Mouse (Mus musculus) thymus, postnatal 4 days (tissue): ENCODE data around the gene Parn.
"Not testable (repeated sequence)": the region's sequence is repeated elsewhere in the genome, so short reads cannot be mapped to it uniquely, and the experiment has no call there.

Experiments used
- DNase-seq: peaks from one replicate; pipeline ENCODE4 v3.0.0; 2021

Parn gene

DNA sequence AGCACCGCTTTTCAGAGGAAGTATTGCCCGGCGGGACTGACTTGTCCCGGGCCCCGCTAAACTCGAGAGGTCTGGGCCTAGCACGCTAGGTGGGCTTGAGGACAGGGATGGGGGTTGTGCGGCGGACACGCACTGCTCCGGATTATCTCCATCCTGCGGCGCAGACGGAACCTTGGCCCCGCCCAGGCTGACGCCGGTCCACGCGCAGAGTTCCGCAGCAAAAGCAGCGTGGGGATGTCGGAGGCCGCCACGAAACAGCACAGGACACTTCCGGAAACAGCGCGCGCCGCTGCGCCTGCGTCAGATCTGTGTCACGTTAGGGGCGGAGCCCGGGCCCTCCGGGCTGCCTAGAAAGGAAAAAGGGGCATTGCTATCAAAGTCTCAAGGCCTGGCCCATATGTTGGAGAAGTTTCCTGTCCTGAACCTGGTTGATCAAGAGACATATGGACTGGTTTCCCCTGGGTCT is at the start of gene Parn:
Gene Parn, minus strand, starts transcription at position 293 of the 466 bp plus-strand sequence.
- peak; percentile 96 for DNase-seq

DNA sequence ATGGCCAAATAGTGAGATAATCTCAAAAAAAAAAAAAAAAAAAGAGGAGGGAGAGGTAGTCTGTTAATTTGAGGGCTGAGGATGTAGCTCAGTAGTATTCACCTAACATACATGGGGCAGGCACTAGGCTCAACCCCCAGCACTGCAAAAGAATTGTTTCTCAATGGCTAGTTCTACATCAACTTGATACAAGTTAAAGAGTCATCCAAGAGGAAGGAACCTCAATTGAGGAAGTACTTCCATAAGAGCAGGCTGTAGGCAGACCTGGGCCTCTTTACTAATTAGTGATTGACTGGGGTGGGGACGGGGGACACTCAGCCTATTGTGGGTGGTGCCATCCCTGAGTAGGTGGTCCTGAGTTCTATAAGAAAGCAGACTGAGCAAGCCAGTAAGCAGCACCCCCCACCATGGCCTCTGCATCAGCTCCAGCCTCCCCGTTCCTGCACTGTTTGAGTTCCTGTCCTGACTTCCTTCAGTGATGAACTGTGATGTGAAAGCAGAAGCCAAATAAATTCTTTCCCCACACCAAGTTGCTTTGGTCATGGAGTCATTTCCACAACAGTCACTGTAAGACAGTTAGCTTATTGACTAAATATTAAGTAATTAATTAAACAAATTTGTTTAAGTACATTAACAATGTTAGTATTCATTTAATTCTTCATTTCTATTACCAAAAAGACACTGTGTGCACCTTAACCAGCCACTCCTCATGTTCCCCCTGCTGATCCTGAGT is 49.0 kb upstream of the Parn start:
- no peak for DNase-seq

DNA sequence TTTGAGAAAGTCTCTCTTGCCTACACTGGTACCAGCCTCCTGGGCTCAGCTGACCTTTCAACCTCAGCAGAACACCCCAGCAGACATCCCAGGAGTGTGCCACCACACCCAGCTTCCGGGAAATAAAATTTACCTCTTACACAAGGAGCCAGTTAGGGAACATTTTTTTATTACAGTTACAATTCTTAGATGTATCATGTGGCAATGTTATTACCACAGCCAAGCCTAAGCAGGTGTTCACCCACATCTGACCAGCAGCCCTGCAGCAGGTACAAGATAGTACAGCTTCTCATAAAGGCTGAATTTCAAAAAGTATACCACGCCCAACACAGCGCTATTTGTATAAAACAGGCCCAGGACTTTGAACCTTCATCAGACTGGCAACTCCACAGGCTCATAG is 46.9 kb upstream of the Parn start:
- DNase-seq = no peak

DNA sequence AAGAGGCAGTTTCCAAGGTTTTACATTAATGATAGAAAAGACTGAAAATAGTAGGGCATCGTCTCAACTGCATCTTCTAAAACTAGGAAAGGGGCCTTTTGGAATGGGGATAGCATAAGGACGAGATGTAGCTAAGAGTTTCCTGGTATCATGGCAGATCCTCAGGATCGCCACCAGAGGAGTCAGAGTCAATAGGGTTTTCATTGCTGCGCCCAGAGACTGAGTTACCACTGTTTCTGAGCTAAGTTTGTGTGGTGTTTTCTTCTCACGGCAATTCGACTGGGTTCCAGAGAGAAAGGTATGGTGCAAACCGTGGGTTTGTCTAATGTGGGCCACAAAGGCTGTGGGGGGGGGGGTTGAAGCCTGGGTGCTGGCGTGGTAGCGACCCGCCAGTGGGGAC is 36.7 kb upstream of the Parn start:
- no peak for DNase-seq

DNA sequence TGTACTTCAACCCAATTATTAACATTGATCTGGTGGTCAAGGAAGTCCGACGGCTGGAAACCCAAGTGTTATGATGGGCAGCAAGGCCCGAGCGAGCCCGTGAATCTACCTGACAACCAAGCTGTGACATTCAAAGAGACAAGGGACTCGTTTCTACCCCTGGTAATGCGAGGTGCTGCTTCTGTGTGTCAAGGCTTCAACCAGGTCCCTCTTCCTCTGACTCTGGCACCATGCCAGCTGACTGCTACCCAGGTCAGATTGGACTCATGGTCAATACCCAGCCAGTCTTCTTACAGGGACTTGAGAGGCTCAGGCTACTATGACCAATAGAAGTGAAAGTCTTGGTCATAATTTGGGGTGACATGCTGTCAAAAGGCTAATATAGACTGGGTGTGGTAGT is 34.2 kb upstream of the Parn start:
- no peak for DNase-seq

DNA sequence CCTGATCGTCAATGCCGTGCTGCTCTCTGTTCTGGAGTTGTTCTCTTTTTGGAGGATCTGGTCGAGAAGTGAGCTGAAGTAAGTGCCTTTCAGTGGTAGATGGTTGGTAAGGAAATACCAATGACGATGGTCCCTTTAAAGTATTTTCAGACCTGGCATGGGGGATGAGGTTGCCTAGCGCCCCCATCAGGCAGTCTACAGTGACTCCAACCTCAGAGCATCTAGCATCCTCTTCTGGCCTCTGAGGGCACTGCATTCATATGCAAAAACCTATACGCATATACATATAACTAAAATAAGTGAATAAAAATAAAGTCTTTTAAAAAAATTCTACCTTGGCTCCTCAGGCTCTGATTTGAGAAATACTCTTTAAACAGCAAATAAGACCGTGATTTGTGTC is 31.0 kb upstream of the Parn start:
- DNase-seq = peak; percentile 31

DNA sequence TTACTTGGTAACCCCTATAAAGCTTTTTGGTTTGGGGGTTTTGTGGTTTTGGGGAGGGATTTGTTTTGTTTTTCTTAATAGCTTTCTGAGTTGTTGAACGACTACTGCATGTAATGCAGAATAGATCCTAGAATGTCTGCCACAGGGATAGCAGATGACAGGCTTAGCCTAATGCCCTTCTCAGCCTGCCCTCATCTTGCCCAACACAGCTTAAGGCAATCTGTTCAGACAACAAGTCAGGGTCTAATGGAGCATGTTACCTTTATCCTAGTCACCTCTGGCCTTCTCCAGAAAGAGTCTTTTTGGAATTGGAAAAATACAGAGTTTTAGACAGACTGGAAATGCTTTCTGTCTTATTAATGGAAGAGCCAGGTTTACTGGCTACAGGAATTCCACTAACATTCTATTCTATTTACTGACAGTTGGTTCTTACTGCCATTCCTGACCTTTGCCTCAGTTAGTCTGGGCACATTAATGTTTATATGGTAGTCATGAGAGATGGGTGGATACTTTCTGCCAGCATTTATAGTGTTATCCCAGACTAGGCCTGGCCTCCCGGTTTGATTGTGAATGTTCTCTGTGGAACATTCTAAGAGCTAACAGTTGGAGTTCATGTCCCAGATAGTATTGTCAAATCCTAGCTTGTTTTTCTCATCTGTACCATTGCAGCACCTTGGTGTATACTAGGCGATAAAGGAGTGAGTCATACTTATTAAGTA is 10.8 kb upstream of the Parn start:
- no peak for DNase-seq

DNA sequence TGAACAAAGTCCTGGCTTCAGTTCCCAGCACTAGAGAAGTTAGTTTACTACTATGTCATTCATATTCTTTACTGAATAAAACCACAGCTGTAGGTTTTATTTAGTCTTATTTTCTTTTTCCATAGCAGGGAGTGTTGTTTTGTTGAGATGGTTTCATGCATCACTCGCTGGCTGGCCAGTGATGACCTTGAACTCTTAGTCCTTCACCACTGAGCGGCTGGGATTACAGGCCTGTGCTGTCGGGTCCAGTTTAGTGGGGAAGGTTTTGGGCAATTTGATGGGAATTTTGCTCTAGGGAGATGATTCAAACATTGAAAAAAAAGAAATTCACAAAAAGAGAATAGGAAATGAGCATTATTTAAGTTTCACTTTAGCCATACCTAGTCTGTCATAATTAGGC is 6.5 kb upstream of the Parn start:
- no peak for DNase-seq

- no peak for DNase-seq
These were observed 5.1 kb upstream of the Parn start for GRCm38 (mm10) chr16:13673114-13673513.

- DNase-seq = peak; percentile 75
These were observed 4.5 kb upstream of the Parn start for GRCm38 (mm10) chr16:13672386-13672898.

DNA sequence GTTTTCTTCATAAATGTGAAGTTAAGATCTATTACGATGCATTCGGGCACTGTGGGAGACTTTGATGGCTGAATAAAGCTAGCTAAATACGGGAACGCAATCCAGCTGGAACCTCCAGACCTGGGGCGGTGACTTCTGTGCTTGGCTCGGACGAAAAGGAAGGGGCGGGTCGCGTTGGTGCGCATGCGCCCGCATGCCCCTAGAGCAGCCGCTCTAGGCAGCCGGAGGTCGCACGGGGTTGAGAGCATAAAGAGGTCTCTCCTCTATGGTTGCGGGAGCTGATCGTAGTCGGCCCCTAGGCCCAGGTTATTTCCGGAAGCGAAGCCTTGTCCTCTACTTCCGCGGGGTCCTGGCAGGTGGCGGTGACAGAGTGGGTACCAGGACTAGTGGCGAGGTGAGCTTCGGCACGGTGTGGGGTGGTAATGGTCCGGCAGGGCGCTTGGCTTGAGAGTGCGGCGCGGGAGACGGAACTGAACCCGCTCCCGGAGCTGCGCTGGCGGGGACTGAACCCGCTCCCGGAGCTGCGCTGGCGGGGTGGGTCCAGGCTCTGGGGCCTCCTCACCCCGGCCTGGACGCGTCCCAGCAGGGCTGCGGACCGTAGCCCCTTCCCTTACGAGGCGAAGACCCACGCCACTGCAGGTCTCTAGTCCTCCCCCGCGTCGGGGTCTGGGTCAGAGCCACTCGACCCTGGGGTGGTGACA is 3.9 kb upstream of the Parn start, which contains the start of the genes Bfar and 3110001I22Rik:
Gene Bfar, plus strand, starts transcription at position 174 of the 701 bp plus-strand sequence.
Gene 3110001I22Rik, plus strand, starts transcription at position 245 of the 701 bp plus-strand sequence.
- peak; percentile 91 for DNase-seq

DNA sequence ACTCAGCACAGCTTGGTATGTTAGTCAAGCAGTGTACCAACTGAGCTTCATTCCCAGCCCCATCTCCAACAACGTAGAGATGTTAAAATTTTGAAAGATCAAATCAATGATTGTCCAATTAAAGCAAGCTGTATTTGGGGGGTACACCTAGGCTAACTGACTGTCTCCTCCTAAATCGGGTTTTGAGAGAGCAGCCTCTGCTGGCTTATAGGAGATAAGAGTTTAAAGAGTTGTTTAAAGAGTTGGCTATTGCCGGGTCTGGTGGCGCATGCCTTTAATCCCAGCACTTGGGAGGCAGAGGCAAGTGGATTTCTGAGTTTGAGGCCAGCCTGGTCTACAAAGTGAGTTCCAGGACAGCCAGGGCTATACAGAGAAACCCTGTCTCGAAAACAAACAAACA is 2.9 kb upstream of the Parn start:
- DNase-seq = not testable (repeated sequence)

- DNase-seq = no peak
These were observed 1.3 kb upstream of the Parn start for GRCm38 (mm10) chr16:13669282-13669681.

DNA sequence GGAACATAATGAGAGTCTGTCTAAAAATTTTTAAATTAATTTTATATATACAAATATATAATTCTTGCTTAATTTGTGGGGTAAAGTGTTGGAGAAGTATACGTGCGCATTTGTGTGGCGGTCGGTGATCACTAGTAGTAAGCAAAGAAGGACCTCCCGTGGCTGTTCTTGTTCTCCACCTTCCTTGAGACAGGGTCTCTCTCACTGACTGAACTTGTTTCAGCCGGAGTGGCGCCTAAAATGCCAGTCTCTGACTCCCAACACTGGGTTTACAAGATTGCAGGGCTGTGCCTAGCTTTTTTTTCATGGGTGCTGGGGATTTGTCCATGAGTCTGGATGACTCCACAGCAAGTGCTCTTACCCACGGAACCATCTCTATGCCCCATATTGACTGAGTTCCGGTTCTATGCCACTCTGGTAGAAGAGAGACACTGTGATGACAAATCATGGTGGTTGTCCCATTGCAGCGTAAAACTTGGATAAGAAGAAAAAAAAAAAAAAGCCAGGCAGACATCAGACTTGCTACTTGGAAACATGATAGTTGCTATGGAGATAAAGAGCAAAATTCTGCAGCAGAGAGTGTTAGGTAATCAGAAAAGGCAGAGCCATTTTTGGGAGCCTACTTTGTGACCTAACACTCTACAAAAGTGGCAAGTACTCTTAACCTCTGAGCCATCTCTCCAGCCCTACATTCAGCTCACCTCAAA is 585 bp upstream of the Parn start:
- DNase-seq = peak; percentile 22

- no peak for DNase-seq
These were observed 7.2 kb downstream of the Parn start for GRCm38 (mm10) chr16:13660736-13661135.

- no peak for DNase-seq
These were observed 9.1 kb downstream of the Parn start for GRCm38 (mm10) chr16:13658886-13659285.

GRCm38 (mm10) chr16:13645930-13646329 is 22.0 kb downstream of the Parn start:
- no peak for DNase-seq

DNA sequence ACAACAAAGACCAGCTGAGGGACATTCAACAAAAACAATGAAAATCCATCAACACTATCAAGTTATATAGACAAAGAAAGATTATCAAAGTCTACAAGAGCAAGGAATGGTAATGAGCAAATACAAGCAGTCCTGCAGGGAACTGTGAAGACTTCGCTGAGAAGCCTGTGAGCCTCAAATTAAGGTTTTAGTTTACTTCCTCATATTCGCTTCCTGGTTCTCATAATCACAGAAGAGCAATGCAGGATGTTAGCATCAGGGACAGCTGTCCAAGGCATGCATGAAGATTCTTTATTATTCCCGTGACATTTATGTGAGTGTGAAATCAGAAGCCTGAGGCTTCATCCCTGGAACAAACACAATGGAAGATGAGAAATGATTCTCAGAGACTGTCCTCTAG is 23.5 kb downstream of the Parn start:
- no peak for DNase-seq

DNA sequence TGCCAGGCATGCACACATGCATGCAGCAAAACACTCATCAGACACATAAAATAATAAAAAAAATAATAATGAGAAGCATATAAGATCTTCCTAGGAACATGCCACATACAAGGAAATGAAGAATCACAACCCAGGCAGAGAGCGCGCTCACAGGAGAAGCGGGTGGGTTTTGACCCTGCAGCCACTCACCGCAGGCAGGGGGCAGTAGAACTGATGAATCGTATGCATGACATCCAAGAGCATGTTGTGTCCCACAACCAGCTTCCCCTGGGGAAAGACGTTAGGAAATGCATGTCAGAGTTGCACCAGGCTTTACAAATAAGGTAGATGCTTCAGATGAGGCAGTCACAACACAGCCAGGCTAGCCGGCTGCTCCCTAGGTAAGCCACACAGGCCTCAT is 27.9 kb downstream of the Parn start:
- DNase-seq = peak; percentile 64

GRCm38 (mm10) chr16:13639508-13639907 is 28.5 kb downstream of the Parn start:
- no peak for DNase-seq

- DNase-seq = not testable (repeated sequence)
These were observed 29.8 kb downstream of the Parn start for GRCm38 (mm10) chr16:13638198-13638597.

DNA sequence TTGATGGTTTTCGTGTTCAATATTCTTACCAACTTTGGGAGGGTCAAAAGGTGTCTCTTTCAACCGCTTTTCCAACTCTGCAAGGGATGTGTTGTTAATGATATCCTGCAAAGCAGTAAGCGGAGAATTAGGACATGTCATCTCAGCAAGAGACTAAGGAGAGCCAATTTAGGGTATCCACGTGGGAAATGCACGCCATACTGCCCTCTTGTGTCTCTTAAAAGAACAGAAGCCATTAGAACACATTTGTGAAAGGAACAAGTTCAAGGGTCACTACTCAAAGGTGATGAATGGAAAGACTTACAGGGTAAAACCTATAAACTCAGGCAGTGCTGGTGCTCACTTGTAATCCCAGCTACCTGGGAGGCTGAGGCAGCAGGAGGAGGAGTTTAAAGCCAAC is 39.6 kb downstream of the Parn start:
- no peak for DNase-seq
